Comparison of ENCODE assay signal across 13 mouse cellular contexts in the genomic region with DNA sequence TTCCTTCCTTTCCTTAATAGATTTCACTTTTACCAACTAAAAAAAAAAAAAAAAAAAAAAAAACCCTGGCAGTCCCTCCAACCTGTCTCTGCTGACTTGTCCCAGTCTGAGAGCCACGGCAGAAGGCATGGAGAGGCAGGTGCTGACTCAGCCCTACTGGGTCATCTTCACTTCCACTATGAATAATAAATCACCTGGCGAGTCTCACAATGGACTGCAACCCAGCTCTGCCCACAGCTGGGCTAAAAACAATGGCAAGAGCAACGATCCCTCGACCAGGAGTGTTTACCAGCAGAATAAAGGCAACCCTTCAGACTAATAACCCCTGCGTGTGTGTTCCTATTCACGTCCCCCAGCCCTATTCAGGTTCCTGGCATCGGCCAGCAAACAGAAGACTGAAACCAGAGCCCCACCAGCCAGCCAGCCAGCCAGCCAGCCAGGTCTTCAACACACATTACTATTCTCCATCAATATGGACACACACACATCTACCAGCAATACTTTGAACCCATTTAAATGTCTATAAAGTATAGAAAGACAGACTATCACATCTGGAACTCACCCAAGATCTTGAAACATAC. TPM values are rescaled to one million over a fixed set of nuclear protein-coding genes. Genes with fewer than 3 reads are reported as not detected.
DNase-seq lines count a peak whose midpoint lies in the region; ATAC-seq and TF ChIP-seq lines count a peak whose summit lies in the region.
"Had no signal": no experiment of that assay in that cellular context is flagged by ENCODE, and none has a peak within 500 bp of the region (broad histone marks: within the 10 kb centered on the region; RNA-seq: fewer than 3 reads in every experiment).

No protein-coding gene starts in this region.

- H3K27ac ChIP-seq in heart, embryonic 10.5 days, result peak overlapping the region; percentile 52; the same call in 1 of the 2 replicates
- H3K27ac ChIP-seq in liver, postnatal 0 days (ENCODE audit: low read depth), result peak overlapping the region; percentile 18; the same call in 1 of the 2 replicates
- H3K27ac ChIP-seq in small intestine, adult 2 months (ENCODE audit: insufficient read depth, low read depth, low read length), result peak overlapping the region; percentile 9; the same call in 1 of the 2 replicates
- H3K27ac ChIP-seq: liver, embryonic 13.5 days; midbrain, embryonic 12.5 days had no signal

- no peak for TF ChIP-seq EP300 in liver, postnatal 0 days (IDR thresholded peaks at IDR 0.05; ENCODE audit: low read depth)

- no peaks in the 10 kb centered on the region for H3K36me3 ChIP-seq in heart, embryonic 10.5 days
- no peaks in the 10 kb centered on the region for H3K36me3 ChIP-seq in liver, postnatal 0 days (replicated peaks; ENCODE audit: insufficient read depth, low read length)
- H3K36me3 ChIP-seq in small intestine, adult 2 months (ENCODE audit: control insufficient read depth, insufficient read depth, low read length), result no peaks in the 10 kb centered on the region
- H3K36me3 ChIP-seq: G1E; liver, embryonic 13.5 days; midbrain, embryonic 12.5 days had no signal

- DNase-seq in heart, embryonic 10.5 days (ENCODE audit: low spot score), result no peak
- DNase-seq in heart, postnatal 25 days (ENCODE audit: low spot score), result no peak
- DNase-seq in liver, postnatal 0 days, result no peak
- DNase-seq in liver, result no peak
- peak; percentile 48 for DNase-seq in kidney, adult 9 months
- no peak for DNase-seq in lung, postnatal 36 days
- no peak for DNase-seq in T-cell, adult 2 months (ENCODE audit: low spot score)
- DNase-seq: liver, embryonic 13.5 days; right cerebral cortex, postnatal 25 days had no signal

- no peak overlapping the region for H3K4me3 ChIP-seq in heart, embryonic 10.5 days
- no peak overlapping the region for H3K4me3 ChIP-seq in liver, postnatal 0 days (ENCODE audit: low read depth, low read length)
- no peak overlapping the region for H3K4me3 ChIP-seq in small intestine, adult 2 months (ENCODE audit: low read depth, low read length)
- H3K4me3 ChIP-seq: erythroblast, embryonic 14.5 days; liver, embryonic 13.5 days; midbrain, embryonic 12.5 days had no signal

- H3K9me3 ChIP-seq in heart, embryonic 10.5 days, result no peaks in the 10 kb centered on the region
- no peaks in the 10 kb centered on the region for H3K9me3 ChIP-seq in liver, postnatal 0 days (ENCODE audit: low read length)
- H3K9me3 ChIP-seq: liver, embryonic 13.5 days; midbrain, embryonic 12.5 days had no signal

- peaks cover 76% of the 10 kb centered on the region for H3K4me1 ChIP-seq in heart, embryonic 10.5 days
- H3K4me1 ChIP-seq in liver, postnatal 0 days (ENCODE audit: insufficient read depth), result peaks cover 48% of the 10 kb centered on the region
- peaks cover 23% of the 10 kb centered on the region; the same call in 1 of the 2 replicates for H3K4me1 ChIP-seq in small intestine, adult 2 months (ENCODE audit: control insufficient read depth, insufficient read depth, insufficient read length, low read length)

- TF ChIP-seq CTCF in liver, postnatal 0 days (IDR thresholded peaks at IDR 0.05; ENCODE audit: low read depth), result no peak
- no peak for TF ChIP-seq CTCF in small intestine, adult 2 months (IDR thresholded peaks at IDR 0.05; ENCODE audit: extremely low read depth, insufficient read length, insufficient replicate concordance, low read depth, low read length)

- H3K27me3 ChIP-seq in heart, embryonic 10.5 days (ENCODE audit: insufficient read depth, poor library complexity, severe bottlenecking), result no peaks in the 10 kb centered on the region
- no peaks in the 10 kb centered on the region for H3K27me3 ChIP-seq in liver, postnatal 0 days (ENCODE audit: insufficient read depth, low read length)
- H3K27me3 ChIP-seq in small intestine, adult 2 months (ENCODE audit: control insufficient read depth, insufficient read depth, low read length), result no peaks in the 10 kb centered on the region
- H3K27me3 ChIP-seq: liver, embryonic 13.5 days; midbrain, embryonic 12.5 days had no signal

- no peak overlapping the region for H3K4me2 ChIP-seq in liver, postnatal 0 days (ENCODE audit: low read depth, low read length)
- H3K4me2 ChIP-seq: liver, embryonic 13.5 days; midbrain, embryonic 12.5 days had no signal

- TF ChIP-seq POLR2A in small intestine, adult 2 months (IDR thresholded peaks at IDR 0.05; ENCODE audit: low read depth, low read length), result no peak

- intact Hi-C loops in heart, postnatal 25 days (cut with DNase I), result loop anchor here (5.0 kb wide), 2 partner anchors 43 to 53 kb away; no protein-coding TSS in a partner anchor

- no peak overlapping the region for H3K9ac ChIP-seq in liver, postnatal 0 days (replicated peaks)
- H3K9ac ChIP-seq: liver, embryonic 13.5 days; midbrain, embryonic 12.5 days had no signal

- ATAC-seq in liver, postnatal 0 days, result no peak

- 56% methylated on average over 7 of the region's 7 CpGs for WGBS in heart, embryonic 10.5 days
- 67% methylated on average over 7 of the region's 7 CpGs for WGBS in liver, postnatal 0 days (ENCODE audit: insufficient replicate concordance)
- WGBS in small intestine, adult 2 months, result 35% methylated on average over 7 of the region's 7 CpGs

RNA-seq across cellular contexts. Expression of gene Acvr1, which starts 37.0 kb away (rescaled TPM):
- 9.4 and 11.1 TPM in 2 replicates for polyA plus RNA-seq in heart, embryonic 10.5 days (2016; fragmentation: Nextera tagmentation; extraction: Ambion mirVana)
- 10 to 100 TPM; 16.0 to 19.5 TPM for total RNA-seq in heart, postnatal 25 days (2021)
- 2.7 and 2.8 TPM in 2 replicates for polyA plus RNA-seq in liver, postnatal 0 days (2015; fragmentation: Nextera tagmentation; extraction: Ambion mirVana)
- 1.2 and 3.1 TPM in 2 replicates for polyA plus RNA-seq in small intestine, adult 2 months (2012; rRNA removed)
- polyA plus RNA-seq: erythroblast, embryonic 14.5 days; G1E had no signal

RNA-seq across cellular contexts. Expression of gene Upp2, which starts 37.1 kb away (rescaled TPM):
- polyA plus RNA-seq in heart, embryonic 10.5 days (2016; fragmentation: Nextera tagmentation; extraction: Ambion mirVana), result 5.8 and 8.2 TPM in 2 replicates
- total RNA-seq in heart, postnatal 25 days (2021), result 1 to 10 TPM; 3.1 to 3.8 TPM
- polyA plus RNA-seq in liver, postnatal 0 days (2015; fragmentation: Nextera tagmentation; extraction: Ambion mirVana), result 45.7 and 55.8 TPM in 2 replicates
- polyA plus RNA-seq in small intestine, adult 2 months (2012; rRNA removed), result 4.0 and 7.6 TPM in 2 replicates
- polyA plus RNA-seq: erythroblast, embryonic 14.5 days; G1E had no signal
